Mouse (Mus musculus): Measurements from ENCODE around the gene Gstt3. TPM values are rescaled to one million over a fixed set of nuclear protein-coding genes. Genes with fewer than 3 reads are reported as not detected.

The Gstt3 gene
- total RNA-seq, 2 experiments from 2014 or later: 19.5 to 30.6 TPM

Other genes with a start within 250 kb of the Gstt3 start
- gene Lrrc75b, start 221.1 kb downstream of the Gstt3 start, total RNA-seq (2021): under 1 TPM; 0.32 to 0.40 TPM
- 1 to 10 TPM in 1 of 2 experiments, not detected in 1; 1.2 TPM for gene Ggt1, start 219.8 kb downstream of the Gstt3 start, total RNA-seq (2021)
- gene Ggt5, start 192.1 kb downstream of the Gstt3 start, total RNA-seq (2021): 1 to 10 TPM; 3.7 to 5.2 TPM
- gene Susd2, start 137.4 kb downstream of the Gstt3 start, total RNA-seq (2021): 10 to 100 TPM; 10.4 to 10.7 TPM
- gene Cabin1, start 17.1 kb downstream of the Gstt3 start, total RNA-seq (2021): 10 to 100 TPM; 25.8 to 32.3 TPM
- 100 to 1,000 TPM; 137 to 153 TPM for gene Ddt, start 8.0 kb downstream of the Gstt3 start, total RNA-seq (2021)
- gene Gm20441, start 460 bp downstream of the Gstt3 start, total RNA-seq (2021): not detected
- 10 to 100 TPM; 57.9 to 82.4 TPM for gene Gstt1, start 17.2 kb upstream of the Gstt3 start, total RNA-seq (2021)
- not detected for gene Gstt4, start 41.1 kb upstream of the Gstt3 start, total RNA-seq (2021)
- 10 to 100 TPM; 25.5 to 31.1 TPM for gene Gstt2, start 56.0 kb upstream of the Gstt3 start, total RNA-seq (2021)
- 100 to 1,000 TPM; 221 to 268 TPM for gene Mif, start 78.8 kb upstream of the Gstt3 start, total RNA-seq (2021)
- gene Derl3, start 112.0 kb upstream of the Gstt3 start, total RNA-seq (2021): 1 to 10 TPM; 1.4 to 2.3 TPM
- gene Smarcb1, start 140.2 kb upstream of the Gstt3 start, total RNA-seq (2021): 10 to 100 TPM; 64.4 to 70.6 TPM
- gene Chchd10, start 151.7 kb upstream of the Gstt3 start, total RNA-seq (2021): 1,000 to 10,000 TPM in 1 of 2 experiments, 100 to 1,000 TPM in 1; 918 to 1,521 TPM
- gene Mmp11, start 155.1 kb upstream of the Gstt3 start, total RNA-seq (2021): 1 to 10 TPM; 5.4 to 5.7 TPM
- under 1 TPM; 0.63 to 0.64 TPM for gene Gm867, start 159.3 kb upstream of the Gstt3 start, total RNA-seq (2021)
- not detected for gene Vpreb3, start 161.6 kb upstream of the Gstt3 start, total RNA-seq (2021)
- not detected for gene Gm5134, start 173.1 kb upstream of the Gstt3 start, total RNA-seq (2021)